Mouse (Mus musculus) erythroblast, embryonic 14.5 days (primary cell): Measurements from ENCODE around the gene Defb45.

Source experiments
- GATA1 ChIP-seq: IDR thresholded peaks from 2 replicates; pipeline ENCODE4 v1.6.1; 2012; ENCODE audit warnings: low read length, inconsistent platforms, mixed read lengths
- TAL1 ChIP-seq: IDR thresholded peaks from 3 replicates; pipeline ENCODE4 v1.6.1; 2012; ENCODE audit warnings: low read length, inconsistent platforms, mixed read lengths

- TF ChIP-seq GATA1 (no peak), TAL1 (no peak)
These were observed 28.9 kb upstream of the Defb45 start for GRCm38 (mm10) chr2:152628066-152628465.
